Mouse (Mus musculus) hindbrain, embryonic 10.5 days (tissue): ENCODE measurements around the gene Idua. TPM values are rescaled to one million over a fixed set of nuclear protein-coding genes. Genes with fewer than 3 reads are reported as not detected.

Experiments
- DNase-seq: peaks from one replicate; pipeline ENCODE4 v3.0.0-alpha.2; 2017; ENCODE audit warnings: low spot score
- H3K27ac ChIP-seq: fragments of 300-500 bp; sonication (generic); 2 replicates; pipeline ENCODE4 v1.5.1; 2016; ENCODE audit warnings: mild to moderate bottlenecking, moderate library complexity
- H3K27me3 ChIP-seq: fragments of 300-500 bp; sonication (generic); 2 replicates; pipeline ENCODE4 v1.6.1; 2016; ENCODE audit warnings: mild to moderate bottlenecking; ENCODE audit not compliant: poor library complexity, insufficient read depth, severe bottlenecking
- H3K36me3 ChIP-seq: fragments of 300-500 bp; sonication (generic); 2 replicates; pipeline ENCODE4 v1.6.1; 2016; ENCODE audit warnings: mild to moderate bottlenecking, moderate library complexity
- H3K4me1 ChIP-seq: fragments of 300-500 bp; sonication (generic); replicated peaks from 2 replicates; pipeline ENCODE4 v1.6.1; 2016; ENCODE audit warnings: mild to moderate bottlenecking
- H3K4me3 ChIP-seq: fragments of 300-500 bp; sonication (generic); 2 replicates; pipeline ENCODE4 v1.5.1; 2016; ENCODE audit warnings: mild to moderate bottlenecking, moderate library complexity
- H3K9me3 ChIP-seq: fragments of 300-500 bp; sonication (generic); 2 replicates; pipeline ENCODE4 v1.6.1; 2016; ENCODE audit warnings: mild to moderate bottlenecking, moderate library complexity
- WGBS: fragments of 180-500 bp; shearing (Covaris S2); methylation state at CpG from one replicate; pipeline ENCODE4 v1.1.7; 2016; 5-methylcytosine and 5-hydroxymethylcytosine counted together
- polyA plus RNA-seq: library from polyadenylated mRNA; unstranded; fragments of >200 nt; fragmentation: Nextera tagmentation; extraction: Ambion mirVana; gene quantifications from 2 replicates; pipeline ENCODE4 v1.2.1, GENCODE M21; 2016

Idua gene
- polyA plus RNA-seq, 1 experiment from 2014 or later, result 12.8 TPM

- no peaks in the 10 kb centered on the region for H3K36me3 ChIP-seq
- 35% methylated on average over 4 of the region's 4 CpGs for WGBS
Measured at GRCm38 (mm10) chr5:108718051-108718450, 57.9 kb downstream of the Idua start.

GRCm38 (mm10) chr5:108719761-108720160 lies 59.6 kb downstream of the Idua start:
- no peak for DNase-seq
- Histone ChIP-seq H3K4me3 (no peak overlapping the region), H3K4me1 (peaks cover 18% of the 10 kb centered on the region), H3K27me3 (no peaks in the 10 kb centered on the region), H3K27ac (no peak overlapping the region), H3K9me3 (no peaks in the 10 kb centered on the region), H3K36me3 (no peaks in the 10 kb centered on the region)
- 68% methylated on average over 7 of the region's 7 CpGs for WGBS

More at GRCm38 (mm10) chr5:108718051-108718450, 57.9 kb downstream of the Idua start:
- Histone ChIP-seq H3K4me3 (no peak overlapping the region), H3K27ac (peak overlapping the region; percentile 62), H3K27me3 (no peaks in the 10 kb centered on the region), H3K9me3 (no peaks in the 10 kb centered on the region), H3K4me1 (peaks cover 25% of the 10 kb centered on the region)
- no peak for DNase-seq

- 71% methylated on average over 2 of the region's 2 CpGs for WGBS
- H3K36me3 ChIP-seq, result no peaks in the 10 kb centered on the region
- H3K4me1 ChIP-seq, result 0 out of 2 replicates have a peak, but pooled peaks cover 3% of the 10 kb centered on the region
- DNase-seq, result no peak
- no peak overlapping the region for H3K4me3 ChIP-seq
- H3K27ac ChIP-seq, result no peak overlapping the region
- no peaks in the 10 kb centered on the region for H3K9me3 ChIP-seq
- H3K27me3 ChIP-seq, result no peaks in the 10 kb centered on the region
Measured at GRCm38 (mm10) chr5:108724006-108724405, 63.9 kb downstream of the Idua start.

DNA sequence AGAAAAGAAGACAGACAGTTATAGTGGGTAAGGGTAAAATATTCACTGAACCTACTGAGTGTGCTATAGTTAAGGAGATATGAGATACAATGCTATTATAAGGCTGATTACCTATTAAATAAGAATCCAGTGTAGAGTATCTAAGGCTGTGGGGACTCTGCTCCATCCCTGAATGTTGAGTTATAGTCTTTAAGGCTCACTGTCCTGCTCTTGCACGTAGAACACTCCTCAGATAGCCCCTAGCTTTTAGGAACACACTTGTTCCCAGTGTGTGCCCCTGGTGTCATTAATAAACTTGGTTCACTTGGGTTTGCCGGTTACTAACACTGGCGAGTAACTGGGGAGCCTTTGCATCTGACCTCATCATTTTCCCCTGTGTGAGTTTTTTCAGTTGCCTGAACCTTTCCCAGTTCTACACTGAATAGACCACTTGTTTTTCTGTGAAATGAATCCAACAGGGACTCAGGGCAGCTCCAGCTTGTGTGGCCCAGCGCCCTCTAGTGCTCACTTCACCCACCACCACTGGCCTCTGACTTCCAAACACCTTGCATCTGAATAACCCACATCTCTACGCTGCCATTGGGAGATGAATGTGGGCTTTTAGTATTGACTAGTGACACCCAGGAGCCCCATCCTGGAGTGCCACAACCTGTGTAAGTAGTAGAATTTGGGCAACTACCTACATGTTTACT lies 66.6 kb downstream of the Idua start:
- Histone ChIP-seq H3K4me3 (no peak overlapping the region), H3K27ac (no peak overlapping the region), H3K36me3 (no peaks in the 10 kb centered on the region), H3K27me3 (no peaks in the 10 kb centered on the region), H3K9me3 (no peaks in the 10 kb centered on the region), H3K4me1 (no peaks in the 10 kb centered on the region)
- peak; percentile 72 for DNase-seq
- WGBS, result 24% methylated on average over 5 of the region's 5 CpGs

GRCm38 (mm10) chr5:108727425-108727824 lies 67.3 kb downstream of the Idua start:
- Histone ChIP-seq H3K36me3 (no peaks in the 10 kb centered on the region), H3K27ac (no peak overlapping the region), H3K9me3 (no peaks in the 10 kb centered on the region), H3K4me1 (no peaks in the 10 kb centered on the region), H3K27me3 (no peaks in the 10 kb centered on the region), H3K4me3 (no peak overlapping the region)
- WGBS, result 83% methylated on average over 1 of the region's 1 CpGs
- no peak for DNase-seq

Other genes with a start within 250 kb of the Idua start
- 397 and 447 TPM in 2 replicates for gene Atp5k, start 225.9 kb upstream of the Idua start, polyA plus RNA-seq
- 0.10 and 0.13 TPM in 2 replicates for gene Mfsd7a, start 211.4 kb upstream of the Idua start, polyA plus RNA-seq
- gene Pcgf3, start 199.1 kb upstream of the Idua start, polyA plus RNA-seq, result 24.3 and 27.5 TPM in 2 replicates
- gene Cplx1, start 110.3 kb upstream of the Idua start, polyA plus RNA-seq, result 6.9 and 11.2 TPM in 2 replicates
- 58.0 and 60.9 TPM in 2 replicates for gene Gak, start 30.6 kb upstream of the Idua start, polyA plus RNA-seq
- gene Tmem175, start 30.6 kb upstream of the Idua start, polyA plus RNA-seq, result 17.3 and 19.2 TPM in 2 replicates
- 11.1 and 15.1 TPM in 2 replicates for gene Dgkq, start 9.3 kb downstream of the Idua start, polyA plus RNA-seq
- gene Slc26a1, start 15.2 kb downstream of the Idua start, polyA plus RNA-seq, result 0.57 and 0.99 TPM in 2 replicates
- 14.7 and 16.3 TPM in 2 replicates for gene Fgfrl1, start 32.1 kb downstream of the Idua start, polyA plus RNA-seq
- gene Rnf212, start 114.7 kb downstream of the Idua start, polyA plus RNA-seq, result 0.25 TPM in 1 of 2 replicates, not detected in the other
- not detected in 2 replicates for gene Tmed11, start 135.0 kb downstream of the Idua start, polyA plus RNA-seq
- gene Vmn2r8, start 148.5 kb downstream of the Idua start, polyA plus RNA-seq, result not detected in 2 replicates
- gene Vmn2r9, start 192.3 kb downstream of the Idua start, polyA plus RNA-seq, result not detected in 2 replicates